Mouse (Mus musculus): ENCODE measurements around the gene Mgp.

DNA sequence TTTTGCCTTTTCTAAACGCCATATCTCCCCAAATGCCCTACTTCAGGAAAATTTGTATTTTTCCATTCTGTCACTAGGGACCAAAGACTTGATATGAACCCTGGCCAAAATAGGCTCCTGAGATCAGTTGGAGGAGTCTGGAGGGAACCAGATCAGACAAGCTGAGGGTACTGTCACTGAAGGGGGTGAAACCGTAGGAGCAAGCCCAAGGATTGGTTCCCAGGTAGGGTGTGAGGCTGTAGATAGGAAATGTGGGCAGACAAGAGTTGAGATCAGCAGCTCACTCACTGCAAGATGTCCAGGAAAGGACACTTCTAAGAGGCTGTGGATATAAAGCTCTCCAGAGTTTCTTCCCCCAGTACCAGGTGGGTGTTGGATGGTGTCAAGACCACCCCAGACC lies 16.4 kb upstream of the Mgp start:
- no peak for TF ChIP-seq POLR2A (IDR thresholded peaks at IDR 0.05; ENCODE audit: borderline replicate concordance, control insufficient read depth, low read depth, low read length)
- TF ChIP-seq CTCF (IDR thresholded peaks at IDR 0.05; ENCODE audit: control insufficient read depth, insufficient read depth, low read length) = no peak
